Comparison of ENCODE assay signal across 24 mouse cellular contexts in genomic region chr3:53796933-53797332, GRCm38 (mm10). TPM values are rescaled to one million over a fixed set of nuclear protein-coding genes. Genes with fewer than 3 reads are reported as not detected.
A peak's percentile ranks its signal among the peaks of the same experiment; 100 is the strongest.
DNase-seq lines count a peak whose midpoint lies in the region; ATAC-seq and TF ChIP-seq lines count a peak whose summit lies in the region.
"Had no signal": no experiment of that assay in that cellular context is flagged by ENCODE, and none has a peak within 500 bp of the region (broad histone marks: within the 10 kb centered on the region; RNA-seq: fewer than 3 reads in every experiment).

No protein-coding gene starts in this region.

- H3K4me3 ChIP-seq in cerebellum, adult 2 months (replicated peaks; ENCODE audit: insufficient read depth, low read depth, low read length), result no peak overlapping the region
- no peak overlapping the region for H3K4me3 ChIP-seq in midbrain, embryonic 11.5 days (ENCODE audit: low read depth, low read length)
- H3K4me3 ChIP-seq: embryonic facial prominence, embryonic 15.5 days; erythroblast, embryonic 14.5 days; forebrain, embryonic 10.5 days; gastrocnemius, adult 2 months; heart, embryonic 13.5 days; hindbrain, embryonic 13.5 days had no signal

- H3K27ac ChIP-seq in cerebellum, adult 2 months (ENCODE audit: insufficient read depth, low read length), result no peak overlapping the region
- H3K27ac ChIP-seq in midbrain, embryonic 11.5 days (ENCODE audit: low read depth, low read length), result no peak overlapping the region
- H3K27ac ChIP-seq: embryonic facial prominence, embryonic 15.5 days; forebrain, embryonic 10.5 days; gastrocnemius, adult 2 months; heart, embryonic 13.5 days; hindbrain, embryonic 13.5 days; hindbrain, postnatal 0 days had no signal

- no peak for TF ChIP-seq POLR2A in cerebellum, adult 2 months (IDR thresholded peaks at IDR 0.05; ENCODE audit: borderline replicate concordance, insufficient read depth, low read length)

- TF ChIP-seq CTCF in cerebellum, adult 2 months (IDR thresholded peaks at IDR 0.05; ENCODE audit: borderline replicate concordance, insufficient read depth, low read depth, low read length), result no peak

- ATAC-seq in midbrain, embryonic 11.5 days (ENCODE audit: low FRiP score), result no peak
- ATAC-seq: activated CD4-positive, CD25-positive, alpha-beta regulatory T cell, adult 4 months; forebrain, embryonic 14.5 days; hindbrain, postnatal 0 days; Patski had no signal

- peak; percentile 4 for DNase-seq in cerebellum, adult 18-20 months
- no peak for DNase-seq in cerebellum, adult 11 months
- DNase-seq in cerebellum, adult 2 months, result peak; percentile 35 to 66
- DNase-seq in cerebellum, postnatal 10 days, result peak; percentile 56 to 63
- DNase-seq in right cerebral cortex, postnatal 36 days (ENCODE audit: low spot score in 2 of 2), result no peak
- no peak for DNase-seq in midbrain, embryonic 11.5 days (ENCODE audit: low spot score, missing footprints)
- DNase-seq: embryo, embryonic 11 days; gastrocnemius, adult 2 months; gastrocnemius, postnatal 25 days; heart, postnatal 4 days; kidney, adult 18-20 months had no signal

- no peaks in the 10 kb centered on the region for H3K4me1 ChIP-seq in cerebellum, adult 2 months (ENCODE audit: control insufficient read depth, insufficient read depth, low read length)
- H3K4me1 ChIP-seq in midbrain, embryonic 11.5 days (ENCODE audit: control insufficient read depth, insufficient read depth, low read length), result no peaks in the 10 kb centered on the region
- H3K4me1 ChIP-seq: embryonic facial prominence, embryonic 15.5 days; forebrain, embryonic 10.5 days; heart, embryonic 13.5 days; hindbrain, embryonic 13.5 days had no signal

- H3K27me3 ChIP-seq in cerebellum, adult 2 months (ENCODE audit: control insufficient read depth, insufficient read depth, low read length), result no peaks in the 10 kb centered on the region
- no peaks in the 10 kb centered on the region for H3K27me3 ChIP-seq in midbrain, embryonic 11.5 days (ENCODE audit: control insufficient read depth, insufficient read depth, low read length)
- H3K27me3 ChIP-seq: CH12.LX; embryonic facial prominence, embryonic 15.5 days; heart, embryonic 13.5 days; hindbrain, embryonic 13.5 days had no signal

- H3K9me3 ChIP-seq in midbrain, embryonic 11.5 days (ENCODE audit: control insufficient read depth, low read length), result no peaks in the 10 kb centered on the region
- H3K9me3 ChIP-seq: embryonic facial prominence, embryonic 15.5 days; forebrain, embryonic 10.5 days; heart, embryonic 13.5 days; hindbrain, embryonic 13.5 days had no signal

- no peak overlapping the region for H3K4me2 ChIP-seq in midbrain, embryonic 11.5 days
- H3K4me2 ChIP-seq: embryonic facial prominence, embryonic 15.5 days; heart, embryonic 13.5 days; hindbrain, embryonic 13.5 days had no signal

- 7% methylated on average over 1 of the region's 1 CpGs for WGBS in cerebellum, adult 2 months
- 88% methylated on average over 1 of the region's 1 CpGs for WGBS in midbrain, embryonic 11.5 days

- no peak overlapping the region for H3K9ac ChIP-seq in midbrain, embryonic 11.5 days (ENCODE audit: low read length)
- H3K9ac ChIP-seq: embryonic facial prominence, embryonic 15.5 days; heart, embryonic 13.5 days; hindbrain, embryonic 13.5 days had no signal

- H3K36me3 ChIP-seq in midbrain, embryonic 11.5 days (ENCODE audit: control insufficient read depth, insufficient read depth, low read length), result no peaks in the 10 kb centered on the region
- H3K36me3 ChIP-seq: embryonic facial prominence, embryonic 15.5 days; forebrain, embryonic 10.5 days; heart, embryonic 13.5 days; hindbrain, embryonic 13.5 days had no signal

RNA-seq across cellular contexts. Expression of gene Gm10985, which starts 48.0 kb away (rescaled TPM):
- polyA plus RNA-seq in cerebellum, adult 2 months (2012; rRNA removed), result not detected in 2 replicates
- not detected in 2 replicates for polyA plus RNA-seq in midbrain, embryonic 11.5 days (2014; fragmentation: Nextera tagmentation; extraction: Ambion mirVana)
- polyA plus RNA-seq: activated CD4-positive, CD25-positive, alpha-beta regulatory T cell, adult 4 months; embryonic facial prominence, embryonic 11.5 days; embryonic facial prominence, embryonic 15.5 days; erythroblast, embryonic 14.5 days; forebrain, embryonic 10.5 days; forebrain, embryonic 14.5 days; heart, embryonic 13.5 days; heart, postnatal 0 days; hindbrain, embryonic 13.5 days; hindbrain, postnatal 0 days; intestine, embryonic 14.5 days; Patski had no signal

Comparison
In these comparisons a context has a peak if more than half of its experiments do, and no peak if none do; other contexts are left out.
1. DNase-seq: peak in cerebellum, adult 18-20 months (2 of 2), cerebellum, adult 2 months (2 of 2) and cerebellum, postnatal 10 days (2 of 2); none in cerebellum, adult 11 months (single experiment), right cerebral cortex, postnatal 36 days (0 of 2) and midbrain, embryonic 11.5 days (single experiment).